Mouse (Mus musculus) liver, adult 2 months (tissue): ENCODE results near the gene Tdrd6.

Experiments used
- CTCF ChIP-seq: fragments of 200-500 bp; IDR thresholded peaks from 2 replicates; pipeline ENCODE4 v1.5.1; 2011; ENCODE audit warnings: low read depth, low read length, control low read depth
- POLR2A ChIP-seq: fragments of 200-500 bp; IDR thresholded peaks from 2 replicates; pipeline ENCODE4 v1.6.1; 2011; ENCODE audit warnings: low read length, control low read depth; ENCODE audit not compliant: insufficient read depth; ENCODE audit errors: extremely low read depth

- TF ChIP-seq POLR2A (no peak), CTCF (no peak)
These were observed 45.1 kb upstream of the Tdrd6 start for GRCm38 (mm10) chr17:43675228-43675627.
